Mouse (Mus musculus): ENCODE data around the gene Specc1.

DNA sequence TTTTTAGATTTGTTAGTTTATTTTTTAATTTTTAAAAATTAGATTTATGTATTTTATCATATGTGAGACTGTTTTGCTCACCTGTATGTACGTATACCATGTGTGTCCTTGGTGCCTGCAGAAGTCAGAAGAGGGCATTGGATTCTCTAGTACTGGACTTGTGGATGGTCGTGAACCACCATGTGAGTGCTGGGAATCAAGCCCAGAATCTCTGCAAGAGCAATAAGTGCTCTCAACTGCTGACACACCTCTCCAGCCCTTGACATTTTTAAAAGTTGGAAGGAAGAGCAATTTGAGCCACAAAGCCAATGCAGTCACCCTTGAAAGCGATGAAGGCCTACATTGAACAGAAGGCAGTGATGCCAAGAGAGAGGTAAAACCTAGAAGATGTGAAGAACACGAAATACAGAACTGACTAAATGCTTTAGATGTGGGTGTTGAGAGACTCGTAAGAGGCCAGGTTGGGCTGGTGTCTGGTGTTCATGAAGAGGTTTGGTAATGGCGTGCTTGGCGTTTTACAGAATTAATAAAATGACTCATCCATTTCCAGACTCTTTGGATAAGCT, 117.1 kb downstream of the Specc1 start:
- TF ChIP-seq POLR2A (IDR thresholded peaks at IDR 0.05; ENCODE audit: insufficient read length, low read depth) (no peak), TCF12 (IDR thresholded peaks at IDR 0.05; ENCODE audit: insufficient read depth, poor library complexity, severe bottlenecking) (no peak), CEBPB (IDR thresholded peaks at IDR 0.05; ENCODE audit: insufficient read depth, poor library complexity, severe bottlenecking) (no peak), POLR2AphosphoS2 (IDR thresholded peaks at IDR 0.05; ENCODE audit: insufficient read length, low read depth) (no peak), USF1 (IDR thresholded peaks at IDR 0.05; ENCODE audit: low read depth) (no peak), MYOD1 (IDR thresholded peaks at IDR 0.05; ENCODE audit: control insufficient read depth in 1 of 3, insufficient read length in 2 of 3, low read depth in 2 of 3) (no peak)

All from myocyte (in vitro differentiated cells).